Mouse (Mus musculus) A20 (cell line): ENCODE measurements at regions not wholly inside any gene's neighbourhood (a gene's known extent, or its start where the extent isn't known, plus 50 kb on each side); places are given as distances from the start of the nearest gene placed in this dataset.

ENCODE experiments used
- DNase-seq: peaks from one replicate; pipeline ENCODE4 v3.0.0-alpha.2; 2011; ENCODE audit warnings: low read depth, low spot score

- DNase-seq, result peak; percentile 14
These were observed 80.6 kb downstream of the Fam53a start for GRCm38 (mm10) chr5:33548800-33549199.

GRCm38 (mm10) chr5:33543372-33543771, 86.1 kb downstream of the Fam53a start:
- DNase-seq, result peak; percentile 76

GRCm38 (mm10) chr5:33542643-33543042, 86.8 kb downstream of the Fam53a start:
- DNase-seq, result no peak

- peak; percentile 53 for DNase-seq
These were observed 87.4 kb downstream of the Fam53a start for GRCm38 (mm10) chr5:33542000-33542554.

- DNase-seq, result no peak
These were observed 89.2 kb downstream of the Fam53a start for GRCm38 (mm10) chr5:33540259-33540658.

GRCm38 (mm10) chr5:33537429-33537828, 92.0 kb downstream of the Fam53a start:
- DNase-seq, result no peak

- no peak for DNase-seq
These were observed 92.4 kb downstream of the Fam53a start for GRCm38 (mm10) chr5:33537017-33537416.

GRCm38 (mm10) chr5:33536261-33536660, 93.2 kb downstream of the Fam53a start:
- DNase-seq, result no peak

GRCm38 (mm10) chr5:33535145-33536010, 94.1 kb downstream of the Fam53a start:
- DNase-seq, result no peak

- peak; percentile 94 for DNase-seq
These were observed 95.1 kb downstream of the Fam53a start for GRCm38 (mm10) chr5:33534345-33534744.

GRCm38 (mm10) chr5:33533185-33533584, 96.2 kb downstream of the Fam53a start:
- no peak for DNase-seq

GRCm38 (mm10) chr5:33531263-33531662, 97.5 kb upstream of the Nkx1-1 start:
- no peak for DNase-seq

GRCm38 (mm10) chr5:33529771-33530170, 96.0 kb upstream of the Nkx1-1 start:
- DNase-seq, result peak; percentile 86

- no peak for DNase-seq
These were observed 95.3 kb upstream of the Nkx1-1 start for GRCm38 (mm10) chr5:33528971-33529670.

GRCm38 (mm10) chr5:33527750-33528149, 94.0 kb upstream of the Nkx1-1 start:
- DNase-seq, result no peak

- no peak for DNase-seq
These were observed 93.5 kb upstream of the Nkx1-1 start for GRCm38 (mm10) chr5:33527316-33527715.

- no peak for DNase-seq
These were observed 88.4 kb upstream of the Nkx1-1 start for GRCm38 (mm10) chr5:33521951-33522742.

GRCm38 (mm10) chr5:33520856-33521255, 87.1 kb upstream of the Nkx1-1 start:
- peak; percentile 72 for DNase-seq

GRCm38 (mm10) chr5:33519394-33519793, 85.6 kb upstream of the Nkx1-1 start:
- no peak for DNase-seq

GRCm38 (mm10) chr5:33518860-33519259, 85.1 kb upstream of the Nkx1-1 start:
- DNase-seq, result no peak

- no peak for DNase-seq
These were observed 83.8 kb upstream of the Nkx1-1 start for GRCm38 (mm10) chr5:33517625-33518024.

- peak; percentile 86 for DNase-seq
These were observed 82.4 kb upstream of the Nkx1-1 start for GRCm38 (mm10) chr5:33516211-33516610.
